Mouse (Mus musculus) adrenal gland, postnatal 10 days (tissue): ENCODE data around the gene Rap1a. TPM values are rescaled to one million over a fixed set of nuclear protein-coding genes. Genes with fewer than 3 reads are reported as not detected.

Experiments used
- DNase-seq: peaks from one replicate; pipeline ENCODE4 v3.0.0; 2021; ENCODE audit warnings: mixed read lengths
- total RNA-seq, 2 experiments: library from RNA; stranded (reverse); gene quantifications; 2 replicates each; pipeline ENCODE4 v1.2.3; 2021

The Rap1a gene
- total RNA-seq, 2 experiments from 2014 or later: 167 to 181 TPM

GRCm38 (mm10) chr3:105693327-105694080 lies 107.6 kb downstream of the Rap1a start:
- no peak for DNase-seq

DNA sequence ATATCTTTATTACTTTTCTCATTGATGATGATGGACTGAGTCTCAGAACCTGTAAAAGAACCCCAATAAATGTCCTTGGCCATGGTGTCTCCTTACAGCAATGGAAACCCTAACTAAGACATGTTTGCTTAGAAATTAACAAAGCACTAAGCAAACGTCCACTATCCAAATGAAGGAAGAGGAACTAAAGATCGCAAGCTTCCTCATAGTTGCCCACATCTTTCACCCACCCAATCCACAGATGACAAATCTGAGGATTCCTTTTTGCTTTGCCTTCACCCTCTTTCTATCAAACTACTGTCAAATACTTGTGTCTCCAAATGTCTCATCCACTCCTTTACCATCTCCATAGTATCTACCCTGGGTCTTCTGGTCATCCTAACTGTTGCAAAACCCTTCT lies 112.6 kb downstream of the Rap1a start:
- DNase-seq: no peak

- peak; percentile 95 for DNase-seq
Observed at GRCm38 (mm10) chr3:105687324-105688060, 113.6 kb downstream of the Rap1a start, which contains the start of gene Ddx20. TSS of gene Ddx20 (minus strand) at chr3:105687574.

DNA sequence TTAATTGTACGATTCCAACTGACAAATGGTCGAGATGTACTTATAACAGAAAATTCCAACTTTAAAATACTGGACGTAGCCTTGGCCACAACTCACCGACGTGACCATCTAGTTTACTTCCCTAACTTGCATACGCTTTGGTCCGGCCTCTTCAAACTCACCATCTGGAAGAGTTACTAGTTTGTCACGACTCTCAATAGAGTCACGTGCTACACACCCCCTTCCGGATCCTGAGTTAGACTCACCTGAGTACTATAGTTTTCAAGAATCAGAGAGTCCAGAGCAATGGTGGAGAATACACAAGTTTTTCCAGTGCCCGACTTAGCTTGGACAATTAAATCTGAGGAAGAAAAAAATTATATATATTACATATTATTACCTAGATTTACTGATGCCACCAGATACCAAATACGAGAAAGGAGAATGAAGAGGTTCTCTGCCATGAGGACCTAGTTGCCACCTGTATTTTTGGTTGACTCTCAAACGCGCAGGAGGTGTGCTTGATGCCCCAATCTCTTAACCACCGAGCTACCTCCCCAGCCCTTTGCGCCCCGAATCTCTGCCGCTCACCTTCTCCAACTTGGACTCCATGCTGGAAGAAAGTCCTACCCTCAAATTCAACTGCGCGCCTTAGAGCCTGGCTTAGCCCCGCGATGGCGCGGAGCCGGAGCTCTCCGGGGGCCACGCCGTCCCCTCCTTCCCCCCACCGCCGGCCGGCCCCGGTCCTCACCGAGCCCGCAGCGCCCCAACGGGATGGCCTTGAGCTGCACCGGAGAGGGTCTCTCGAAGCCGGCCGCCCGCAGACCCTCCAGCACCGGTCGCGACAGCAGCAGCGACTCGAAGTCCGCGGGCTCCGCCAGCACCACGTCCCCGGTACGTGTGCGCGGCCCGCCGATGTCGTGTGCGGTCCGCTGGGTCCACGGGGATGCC lies 114.5 kb downstream of the Rap1a start:
- DNase-seq: no peak

- no peak for DNase-seq
Observed at GRCm38 (mm10) chr3:105680346-105680745, 120.8 kb downstream of the Rap1a start.

Other genes starting within 250 kb of the Rap1a start
- 10 to 100 TPM; 17.0 to 17.3 TPM for gene Ddx20, start 113.8 kb downstream of the Rap1a start, total RNA-seq
- gene Inka2, start 96.7 kb downstream of the Rap1a start, total RNA-seq: 1 to 10 TPM; 3.2 to 5.8 TPM
- under 1 TPM in 1 of 2 experiments, not detected in 1; 0.54 TPM for gene Adora3, start 69.5 kb upstream of the Rap1a start, total RNA-seq
- under 1 TPM in 1 of 2 experiments, not detected in 1; 0.33 TPM for gene Tmigd3, start 69.6 kb upstream of the Rap1a start, total RNA-seq
- 1 to 10 TPM; 1.6 TPM for gene I830077J02Rik, start 131.3 kb upstream of the Rap1a start, total RNA-seq
- 10 to 100 TPM; 59.0 to 60.8 TPM for gene Wdr77, start 158.0 kb upstream of the Rap1a start, total RNA-seq
- gene Atp5f1, start 158.8 kb upstream of the Rap1a start, total RNA-seq: 100 to 1,000 TPM; 533 to 569 TPM
- 1 to 10 TPM in 1 of 2 experiments, under 1 TPM in 1; 0.75 to 2.8 TPM for gene Ovgp1, start 172.4 kb upstream of the Rap1a start, total RNA-seq
- not detected for gene Pifo, start 213.3 kb upstream of the Rap1a start, total RNA-seq
- not detected for gene Chil5, start 231.5 kb upstream of the Rap1a start, total RNA-seq